Mouse (Mus musculus) embryonic facial prominence, embryonic 11.5 days (tissue): ENCODE measurements at regions not wholly inside any gene's neighbourhood (a gene's known extent, or its start where the extent isn't known, plus 50 kb on each side); places are given as distances from the start of the nearest gene placed in this dataset.

Experiments used
- ATAC-seq: fragments of 200-750 bp; cut with Nextera tagmentation; replicated peaks from 2 replicates; pipeline ENCODE4 v1.8.0; 2017; ENCODE audit warnings: low read depth; ENCODE audit not compliant: insufficient number of reproducible peaks, low FRiP score, low TSS enrichment
- DNase-seq: peaks from one replicate; pipeline ENCODE4 v3.0.0-alpha.2; 2015; ENCODE audit warnings: low spot score
- H3K27ac ChIP-seq: fragments of 300-500 bp; sonication (generic); replicated peaks from 2 replicates; pipeline ENCODE4 v1.5.1; 2014; ENCODE audit warnings: mild to moderate bottlenecking, low read depth, low read length, control low read depth
- H3K27me3 ChIP-seq: fragments of 300-500 bp; sonication (generic); 2 replicates; pipeline ENCODE4 v1.6.1; 2014; ENCODE audit warnings: mild to moderate bottlenecking, low read length, moderate library complexity, mixed read lengths; ENCODE audit not compliant: control insufficient read depth, insufficient read depth
- H3K36me3 ChIP-seq: fragments of 300-500 bp; sonication (generic); replicated peaks from 2 replicates; pipeline ENCODE4 v1.6.1; 2014; ENCODE audit warnings: low read depth, mild to moderate bottlenecking, low read length, moderate library complexity, mixed read lengths; ENCODE audit not compliant: control insufficient read depth, insufficient read depth
- H3K4me1 ChIP-seq: fragments of 300-500 bp; sonication (generic); 2 replicates; pipeline ENCODE4 v1.6.1; 2014; ENCODE audit warnings: low read length, mixed read lengths; ENCODE audit not compliant: control insufficient read depth, insufficient read depth
- H3K4me2 ChIP-seq: fragments of 300-500 bp; sonication (generic); 2 replicates; pipeline ENCODE4 v1.6.1; 2014; ENCODE audit warnings: low read depth, mild to moderate bottlenecking, control low read depth, low read length, moderate library complexity
- H3K4me3 ChIP-seq: fragments of 300-500 bp; sonication (generic); 2 replicates; pipeline ENCODE4 v1.5.1; 2014; ENCODE audit warnings: low read depth, low read length, control low read depth
- H3K9ac ChIP-seq: fragments of 300-500 bp; sonication (generic); replicated peaks from 2 replicates; pipeline ENCODE4 v1.6.1; 2014; ENCODE audit warnings: mild to moderate bottlenecking, control low read depth, low read length
- H3K9me3 ChIP-seq: fragments of 300-500 bp; sonication (generic); replicated peaks from 2 replicates; pipeline ENCODE4 v1.6.1; 2016; ENCODE audit warnings: mild to moderate bottlenecking, low read length, inconsistent platforms, mixed read lengths; ENCODE audit not compliant: control insufficient read depth
- WGBS: fragments of 180-500 bp; shearing (Covaris S2); extraction: QIAGEN DNeasy Blood & Tissue Kit; methylation state at CpG from one replicate; pipeline ENCODE4 v1.1.7; 2014; 5-methylcytosine and 5-hydroxymethylcytosine counted together

GRCm38 (mm10) chr4:153321085-153321484 is 161.5 kb downstream of the Ajap1 start:
- WGBS, result 84% methylated on average over 10 of the region's 10 CpGs

GRCm38 (mm10) chr4:153320602-153321001 is 162.0 kb downstream of the Ajap1 start:
- no peak overlapping the region for H3K9ac ChIP-seq
- WGBS, result 75% methylated on average over 9 of the region's 9 CpGs
- no peaks in the 10 kb centered on the region for H3K27me3 ChIP-seq
- no peak overlapping the region for H3K27ac ChIP-seq
- no peaks in the 10 kb centered on the region for H3K9me3 ChIP-seq
- no peak overlapping the region for H3K4me3 ChIP-seq
- H3K4me2 ChIP-seq, result no peak overlapping the region
- no peaks in the 10 kb centered on the region for H3K4me1 ChIP-seq
- DNase-seq, result no peak
- ATAC-seq, result 0 out of 2 replicates have a peak, but pooled peaks have one; percentile 31
- H3K36me3 ChIP-seq, result no peaks in the 10 kb centered on the region

More at GRCm38 (mm10) chr4:153321085-153321484, 161.5 kb downstream of the Ajap1 start:
- Histone ChIP-seq H3K27ac (no peak overlapping the region), H3K4me1 (no peaks in the 10 kb centered on the region), H3K4me2 (no peak overlapping the region), H3K36me3 (no peaks in the 10 kb centered on the region), H3K9ac (no peak overlapping the region), H3K27me3 (no peaks in the 10 kb centered on the region), H3K9me3 (no peaks in the 10 kb centered on the region), H3K4me3 (no peak overlapping the region)
- ATAC-seq (no peak), DNase-seq (no peak)

- Histone ChIP-seq H3K4me2 (no peak overlapping the region), H3K9ac (no peak overlapping the region), H3K4me3 (no peak overlapping the region), H3K4me1 (no peaks in the 10 kb centered on the region), H3K27ac (no peak overlapping the region), H3K9me3 (no peaks in the 10 kb centered on the region), H3K27me3 (no peaks in the 10 kb centered on the region), H3K36me3 (no peaks in the 10 kb centered on the region)
- no peak for DNase-seq
- no peak for ATAC-seq
- WGBS, result 79% methylated on average over 15 of the region's 16 CpGs
Measured at GRCm38 (mm10) chr4:153316964-153317724, 165.5 kb downstream of the Ajap1 start.

GRCm38 (mm10) chr4:153316519-153316918 is 166.1 kb downstream of the Ajap1 start:
- Histone ChIP-seq H3K27ac (no peak overlapping the region), H3K9ac (no peak overlapping the region), H3K27me3 (no peaks in the 10 kb centered on the region), H3K4me1 (no peaks in the 10 kb centered on the region), H3K9me3 (no peaks in the 10 kb centered on the region), H3K4me3 (no peak overlapping the region), H3K4me2 (no peak overlapping the region), H3K36me3 (no peaks in the 10 kb centered on the region)
- WGBS, result 86% methylated on average over 4 of the region's 4 CpGs
- no peak for ATAC-seq
- no peak for DNase-seq

- no peak for DNase-seq
Measured at GRCm38 (mm10) chr4:153313961-153314360, 168.7 kb downstream of the Ajap1 start.

GRCm38 (mm10) chr4:153311574-153311973 is 171.0 kb downstream of the Ajap1 start:
- WGBS, result 58% methylated on average over 5 of the region's 5 CpGs
- ATAC-seq (no peak), DNase-seq (no peak)
- H3K4me1 ChIP-seq, result no peaks in the 10 kb centered on the region
- no peaks in the 10 kb centered on the region for H3K27me3 ChIP-seq
- H3K9me3 ChIP-seq, result no peaks in the 10 kb centered on the region
- no peak overlapping the region for H3K4me2 ChIP-seq
- H3K36me3 ChIP-seq, result no peaks in the 10 kb centered on the region
- no peak overlapping the region for H3K27ac ChIP-seq
- H3K4me3 ChIP-seq, result no peak overlapping the region
- no peak overlapping the region for H3K9ac ChIP-seq

More at GRCm38 (mm10) chr4:153313961-153314360, 168.7 kb downstream of the Ajap1 start:
- Histone ChIP-seq H3K4me3 (no peak overlapping the region), H3K9me3 (no peaks in the 10 kb centered on the region), H3K27ac (no peak overlapping the region), H3K4me2 (no peak overlapping the region), H3K27me3 (no peaks in the 10 kb centered on the region), H3K4me1 (no peaks in the 10 kb centered on the region), H3K36me3 (no peaks in the 10 kb centered on the region), H3K9ac (no peak overlapping the region)
- no peak for ATAC-seq
- WGBS, result 92% methylated on average over 12 of the region's 12 CpGs

GRCm38 (mm10) chr4:153310641-153311040 is 172.0 kb downstream of the Ajap1 start:
- Histone ChIP-seq H3K9me3 (no peaks in the 10 kb centered on the region), H3K27ac (no peak overlapping the region), H3K4me2 (no peak overlapping the region), H3K4me3 (no peak overlapping the region), H3K9ac (no peak overlapping the region), H3K27me3 (no peaks in the 10 kb centered on the region), H3K4me1 (no peaks in the 10 kb centered on the region), H3K36me3 (no peaks in the 10 kb centered on the region)
- no peak for ATAC-seq
- DNase-seq, result no peak
- WGBS, result 65% methylated on average over 2 of the region's 2 CpGs

- WGBS, result 62% methylated on average over 5 of the region's 5 CpGs
- ATAC-seq (no peak), DNase-seq (peak; percentile 10)
- H3K36me3 ChIP-seq, result no peaks in the 10 kb centered on the region
- no peak overlapping the region for H3K9ac ChIP-seq
- H3K4me2 ChIP-seq, result no peak overlapping the region
- H3K27ac ChIP-seq, result no peak overlapping the region
- H3K4me3 ChIP-seq, result no peak overlapping the region
- no peaks in the 10 kb centered on the region for H3K9me3 ChIP-seq
- H3K27me3 ChIP-seq, result no peaks in the 10 kb centered on the region
- no peaks in the 10 kb centered on the region for H3K4me1 ChIP-seq
Measured at GRCm38 (mm10) chr4:153303521-153303920, 179.1 kb downstream of the Ajap1 start.
